21 mouse cellular contexts compared by ENCODE assay signal in genomic region chr4:9132356-9132755, GRCm38 (mm10).
DNase-seq lines count a peak whose midpoint lies in the region; ATAC-seq lines count a peak whose summit lies in the region.
"Had no signal": no experiment of that assay in that cellular context is flagged by ENCODE, and none has a peak within 500 bp of the region (broad histone marks: within the 10 kb centered on the region; RNA-seq: fewer than 3 reads in every experiment).

No protein-coding gene starts in this region.

- no peaks in the 10 kb centered on the region for H3K9me3 ChIP-seq in heart, embryonic 12.5 days (replicated peaks)
- no peaks in the 10 kb centered on the region for H3K9me3 ChIP-seq in liver, embryonic 16.5 days (replicated peaks; ENCODE audit: control insufficient read depth, low read length)
- no peaks in the 10 kb centered on the region for H3K9me3 ChIP-seq in liver, embryonic 11.5 days (ENCODE audit: control insufficient read depth, low read length)
- H3K9me3 ChIP-seq: embryonic facial prominence, embryonic 10.5 days; heart, embryonic 15.5 days; limb, embryonic 13.5 days; midbrain, embryonic 13.5 days had no signal

- no peak for ATAC-seq in heart, embryonic 12.5 days (ENCODE audit: insufficient number of reproducible peaks, low FRiP score)
- ATAC-seq in liver, embryonic 16.5 days (ENCODE audit: low read depth): no peak
- no peak for ATAC-seq in liver, embryonic 11.5 days (replicated peaks; ENCODE audit: low FRiP score)
- ATAC-seq in megakaryocyte, adult 5-6 weeks (ENCODE audit: poor library complexity, severe bottlenecking): peak; percentile 49
- ATAC-seq: activated CD4-positive, CD25-positive, alpha-beta regulatory T cell, adult 4 months; midbrain, embryonic 13.5 days had no signal

- H3K9ac ChIP-seq in heart, embryonic 12.5 days: no peak overlapping the region
- no peak overlapping the region for H3K9ac ChIP-seq in liver, embryonic 16.5 days (ENCODE audit: low read depth, low read length)
- H3K9ac ChIP-seq in liver, embryonic 11.5 days (ENCODE audit: low read depth, low read length): no peak overlapping the region
- H3K9ac ChIP-seq: heart, embryonic 15.5 days; limb, embryonic 13.5 days; midbrain, embryonic 13.5 days had no signal

- WGBS in heart, embryonic 12.5 days: 88% methylated on average over 6 of the region's 6 CpGs
- WGBS in liver, embryonic 16.5 days (ENCODE audit: insufficient replicate concordance): 72% methylated on average over 6 of the region's 6 CpGs
- 77% methylated on average over 6 of the region's 6 CpGs for WGBS in liver, embryonic 11.5 days

- no peak overlapping the region for H3K27ac ChIP-seq in heart, embryonic 12.5 days (ENCODE audit: poor library complexity, severe bottlenecking)
- no peak overlapping the region for H3K27ac ChIP-seq in liver, embryonic 16.5 days (ENCODE audit: low read length)
- no peak overlapping the region for H3K27ac ChIP-seq in liver, embryonic 11.5 days (ENCODE audit: low read depth, low read length)
- H3K27ac ChIP-seq: embryonic facial prominence, embryonic 10.5 days; limb, embryonic 13.5 days; midbrain, embryonic 13.5 days had no signal

- no peaks in the 10 kb centered on the region for H3K27me3 ChIP-seq in heart, embryonic 12.5 days (replicated peaks)
- no peaks in the 10 kb centered on the region for H3K27me3 ChIP-seq in liver, embryonic 16.5 days (ENCODE audit: control insufficient read depth, insufficient read depth, low read depth, low read length)
- no peaks in the 10 kb centered on the region for H3K27me3 ChIP-seq in liver, embryonic 11.5 days (replicated peaks; ENCODE audit: control insufficient read depth, insufficient read depth, low read length)
- H3K27me3 ChIP-seq: heart, embryonic 15.5 days; midbrain, embryonic 13.5 days had no signal

- H3K4me1 ChIP-seq in heart, embryonic 12.5 days (replicated peaks): peaks cover 33% of the 10 kb centered on the region
- H3K4me1 ChIP-seq in liver, embryonic 16.5 days (ENCODE audit: control insufficient read depth, low read depth, low read length): peaks cover 5% of the 10 kb centered on the region
- peaks cover 4% of the 10 kb centered on the region for H3K4me1 ChIP-seq in liver, embryonic 11.5 days (replicated peaks; ENCODE audit: control insufficient read depth, insufficient read depth, low read length)

- no peak overlapping the region for H3K4me3 ChIP-seq in heart, embryonic 12.5 days
- no peak overlapping the region for H3K4me3 ChIP-seq in liver, embryonic 16.5 days (ENCODE audit: low read depth, low read length)
- no peak overlapping the region for H3K4me3 ChIP-seq in liver, embryonic 11.5 days (ENCODE audit: low read depth, low read length)
- H3K4me3 ChIP-seq: embryonic facial prominence, embryonic 10.5 days; heart, adult 2 months; heart, embryonic 15.5 days; limb, embryonic 13.5 days; midbrain, embryonic 13.5 days had no signal

- H3K36me3 ChIP-seq in heart, embryonic 12.5 days: no peaks in the 10 kb centered on the region
- H3K36me3 ChIP-seq in liver, embryonic 16.5 days (ENCODE audit: control insufficient read depth, insufficient read depth): no peaks in the 10 kb centered on the region
- H3K36me3 ChIP-seq in liver, embryonic 11.5 days (ENCODE audit: control insufficient read depth, insufficient read depth, low read length): no peaks in the 10 kb centered on the region
- H3K36me3 ChIP-seq: embryonic facial prominence, embryonic 10.5 days; heart, embryonic 15.5 days; limb, embryonic 13.5 days; midbrain, embryonic 13.5 days had no signal

- DNase-seq in heart, postnatal 4 days: peak; percentile 4
- no peak for DNase-seq in liver, embryonic 11.5 days (ENCODE audit: low spot score)
- DNase-seq in thymus, postnatal 4 days: peak; percentile 36
- DNase-seq in thymus, adult 18-20 months: no peak
- DNase-seq in frontal cortex, adult 2 months (ENCODE audit: extremely low spot score in 1 of 2, low spot score in 1 of 2): no peak
- DNase-seq: adrenal gland, postnatal 14 days; cerebellum, adult 11-12 months; gastrocnemius, postnatal 14 days; kidney, adult 18-20 months; kidney, postnatal 10 days; lung, adult 2 months; thymus, postnatal 14 days had no signal

- H3K4me2 ChIP-seq in heart, embryonic 12.5 days: no peak overlapping the region
- peak overlapping the region; percentile 15; the same call in 1 of the 2 replicates for H3K4me2 ChIP-seq in liver, embryonic 16.5 days (ENCODE audit: low read depth, low read length)
- no peak overlapping the region for H3K4me2 ChIP-seq in liver, embryonic 11.5 days
- H3K4me2 ChIP-seq: heart, embryonic 15.5 days; limb, embryonic 13.5 days; midbrain, embryonic 13.5 days had no signal

Comparison
In these comparisons a context has a peak if more than half of its experiments do, and no peak if none do; other contexts are left out.
1. DNase-seq: peak in heart, postnatal 4 days (single experiment) and thymus, postnatal 4 days (single experiment); none in liver, embryonic 11.5 days (single experiment), thymus, adult 18-20 months (0 of 2) and frontal cortex, adult 2 months (0 of 2).